Mouse (Mus musculus) liver, adult (tissue): Measurements from ENCODE around the gene Rad51b.

Source experiments
- GATA4 ChIP-seq: IDR thresholded peaks from 2 replicates; pipeline ENCODE4 v1.6.1; 2014; ENCODE audit warnings: mild to moderate bottlenecking, low read length; ENCODE audit not compliant: insufficient replicate concordance

The Rad51b gene

GRCm38 (mm10) chr12:79859354-79860247, 562.5 kb downstream of the Rad51b start:
- peak; percentile 98 for TF ChIP-seq GATA4

- no peak for TF ChIP-seq GATA4
Observed at GRCm38 (mm10) chr12:79860248-79860555, 563.1 kb downstream of the Rad51b start.
